Mouse (Mus musculus): ENCODE measurements at regions not wholly inside any gene's neighbourhood (a gene's known extent, or its start where the extent isn't known, plus 50 kb on each side); places are given as distances from the start of the nearest gene placed in this dataset.

- Histone ChIP-seq H3K36me3 (ENCODE audit: control insufficient read depth, insufficient read depth) (no peaks in the 10 kb centered on the region), H3K9me3 (replicated peaks; ENCODE audit: control insufficient read depth, low read length) (no peaks in the 10 kb centered on the region), H3K27ac (ENCODE audit: low read length) (no peak overlapping the region), H3K27me3 (ENCODE audit: control insufficient read depth, insufficient read depth, low read length) (no peaks in the 10 kb centered on the region), H3K4me3 (ENCODE audit: low read length) (no peak overlapping the region), H3K4me1 (ENCODE audit: control insufficient read depth, insufficient read depth, low read length) (peaks cover 18% of the 10 kb centered on the region), H3K9ac (ENCODE audit: low read length) (no peak overlapping the region), H3K4me2 (ENCODE audit: low read depth, low read length) (no peak overlapping the region)
- 93% methylated on average over 1 of the region's 1 CpGs for WGBS
- ATAC-seq (replicated peaks; ENCODE audit: extremely low read depth, insufficient read depth, low FRiP score): no peak
Measured at GRCm38 (mm10) chr2:61383744-61384295, 194.6 kb upstream of the Tank start.

GRCm38 (mm10) chr2:61379076-61379475, 199.3 kb upstream of the Tank start:
- 63% methylated on average over 5 of the region's 5 CpGs for WGBS
- Histone ChIP-seq H3K36me3 (ENCODE audit: control insufficient read depth, insufficient read depth) (no peaks in the 10 kb centered on the region), H3K9ac (ENCODE audit: low read length) (no peak overlapping the region), H3K4me3 (ENCODE audit: low read length) (no peak overlapping the region), H3K9me3 (replicated peaks; ENCODE audit: control insufficient read depth, low read length) (no peaks in the 10 kb centered on the region), H3K27me3 (ENCODE audit: control insufficient read depth, insufficient read depth, low read length) (no peaks in the 10 kb centered on the region), H3K4me2 (ENCODE audit: low read depth, low read length) (no peak overlapping the region), H3K27ac (ENCODE audit: low read length) (no peak overlapping the region), H3K4me1 (ENCODE audit: control insufficient read depth, insufficient read depth, low read length) (peaks cover under 1% of the 10 kb centered on the region)
- no peak for ATAC-seq (replicated peaks; ENCODE audit: extremely low read depth, insufficient read depth, low FRiP score)

GRCm38 (mm10) chr2:61378297-61378696, 200.1 kb upstream of the Tank start:
- Histone ChIP-seq H3K27ac (ENCODE audit: low read length) (no peak overlapping the region), H3K9me3 (replicated peaks; ENCODE audit: control insufficient read depth, low read length) (no peaks in the 10 kb centered on the region), H3K4me3 (ENCODE audit: low read length) (no peak overlapping the region), H3K9ac (ENCODE audit: low read length) (no peak overlapping the region), H3K36me3 (ENCODE audit: control insufficient read depth, insufficient read depth) (no peaks in the 10 kb centered on the region), H3K4me1 (ENCODE audit: control insufficient read depth, insufficient read depth, low read length) (no peaks in the 10 kb centered on the region), H3K27me3 (ENCODE audit: control insufficient read depth, insufficient read depth, low read length) (no peaks in the 10 kb centered on the region), H3K4me2 (ENCODE audit: low read depth, low read length) (no peak overlapping the region)
- WGBS: 80% methylated on average over 5 of the region's 5 CpGs
- ATAC-seq (replicated peaks; ENCODE audit: extremely low read depth, insufficient read depth, low FRiP score): no peak

GRCm38 (mm10) chr2:61377756-61378155, 200.6 kb upstream of the Tank start:
- no peaks in the 10 kb centered on the region for H3K4me1 ChIP-seq (ENCODE audit: control insufficient read depth, insufficient read depth, low read length)
- no peak overlapping the region for H3K4me2 ChIP-seq (ENCODE audit: low read depth, low read length)
- no peaks in the 10 kb centered on the region for H3K27me3 ChIP-seq (ENCODE audit: control insufficient read depth, insufficient read depth, low read length)
- no peaks in the 10 kb centered on the region for H3K9me3 ChIP-seq (replicated peaks; ENCODE audit: control insufficient read depth, low read length)
- no peak overlapping the region for H3K9ac ChIP-seq (ENCODE audit: low read length)
- H3K36me3 ChIP-seq (ENCODE audit: control insufficient read depth, insufficient read depth): no peaks in the 10 kb centered on the region
- H3K27ac ChIP-seq (ENCODE audit: low read length): no peak overlapping the region
- no peak overlapping the region for H3K4me3 ChIP-seq (ENCODE audit: low read length)
- WGBS: 70% methylated on average over 8 of the region's 8 CpGs
- no peak for ATAC-seq (replicated peaks; ENCODE audit: extremely low read depth, insufficient read depth, low FRiP score)

- H3K4me3 ChIP-seq (ENCODE audit: low read length): no peak overlapping the region
- no peaks in the 10 kb centered on the region for H3K27me3 ChIP-seq (ENCODE audit: control insufficient read depth, insufficient read depth, low read length)
- 91% methylated on average over 4 of the region's 4 CpGs for WGBS
- no peak overlapping the region for H3K9ac ChIP-seq (ENCODE audit: low read length)
- no peak overlapping the region for H3K27ac ChIP-seq (ENCODE audit: low read length)
- ATAC-seq (replicated peaks; ENCODE audit: extremely low read depth, insufficient read depth, low FRiP score): no peak
- no peaks in the 10 kb centered on the region for H3K36me3 ChIP-seq (ENCODE audit: control insufficient read depth, insufficient read depth)
- no peak overlapping the region for H3K4me2 ChIP-seq (ENCODE audit: low read depth, low read length)
- H3K4me1 ChIP-seq (ENCODE audit: control insufficient read depth, insufficient read depth, low read length): no peaks in the 10 kb centered on the region
- no peaks in the 10 kb centered on the region for H3K9me3 ChIP-seq (replicated peaks; ENCODE audit: control insufficient read depth, low read length)
Measured at GRCm38 (mm10) chr2:61362606-61363005, 215.8 kb upstream of the Tank start.

- H3K4me2 ChIP-seq (ENCODE audit: low read depth, low read length): no peak overlapping the region
- ATAC-seq (replicated peaks; ENCODE audit: extremely low read depth, insufficient read depth, low FRiP score): no peak
- H3K9me3 ChIP-seq (replicated peaks; ENCODE audit: control insufficient read depth, low read length): no peaks in the 10 kb centered on the region
- no peaks in the 10 kb centered on the region for H3K36me3 ChIP-seq (ENCODE audit: control insufficient read depth, insufficient read depth)
- H3K9ac ChIP-seq (ENCODE audit: low read length): no peak overlapping the region
- no peak overlapping the region for H3K27ac ChIP-seq (ENCODE audit: low read length)
- H3K4me1 ChIP-seq (ENCODE audit: control insufficient read depth, insufficient read depth, low read length): no peaks in the 10 kb centered on the region
- H3K4me3 ChIP-seq (ENCODE audit: low read length): no peak overlapping the region
- WGBS: 76% methylated on average over 2 of the region's 2 CpGs
- no peaks in the 10 kb centered on the region for H3K27me3 ChIP-seq (ENCODE audit: control insufficient read depth, insufficient read depth, low read length)
Measured at GRCm38 (mm10) chr2:61361394-61361793, 217.0 kb upstream of the Tank start.

- Histone ChIP-seq H3K4me3 (ENCODE audit: low read length) (no peak overlapping the region), H3K9me3 (replicated peaks; ENCODE audit: control insufficient read depth, low read length) (no peaks in the 10 kb centered on the region), H3K27ac (ENCODE audit: low read length) (no peak overlapping the region), H3K4me1 (ENCODE audit: control insufficient read depth, insufficient read depth, low read length) (no peaks in the 10 kb centered on the region), H3K4me2 (ENCODE audit: low read depth, low read length) (no peak overlapping the region), H3K27me3 (ENCODE audit: control insufficient read depth, insufficient read depth, low read length) (no peaks in the 10 kb centered on the region), H3K9ac (ENCODE audit: low read length) (no peak overlapping the region), H3K36me3 (ENCODE audit: control insufficient read depth, insufficient read depth) (no peaks in the 10 kb centered on the region)
- 69% methylated on average over 8 of the region's 8 CpGs for WGBS
- ATAC-seq (replicated peaks; ENCODE audit: extremely low read depth, insufficient read depth, low FRiP score): no peak
Measured at GRCm38 (mm10) chr2:61354104-61354503, 224.3 kb upstream of the Tank start.

- H3K9ac ChIP-seq (ENCODE audit: low read length): no peak overlapping the region
- 84% methylated on average over 3 of the region's 3 CpGs for WGBS
- no peak overlapping the region for H3K27ac ChIP-seq (ENCODE audit: low read length)
- H3K4me1 ChIP-seq (ENCODE audit: control insufficient read depth, insufficient read depth, low read length): no peaks in the 10 kb centered on the region
- no peak overlapping the region for H3K4me3 ChIP-seq (ENCODE audit: low read length)
- no peak overlapping the region for H3K4me2 ChIP-seq (ENCODE audit: low read depth, low read length)
- H3K36me3 ChIP-seq (ENCODE audit: control insufficient read depth, insufficient read depth): no peaks in the 10 kb centered on the region
- no peak for ATAC-seq (replicated peaks; ENCODE audit: extremely low read depth, insufficient read depth, low FRiP score)
- no peaks in the 10 kb centered on the region for H3K27me3 ChIP-seq (ENCODE audit: control insufficient read depth, insufficient read depth, low read length)
- no peaks in the 10 kb centered on the region for H3K9me3 ChIP-seq (replicated peaks; ENCODE audit: control insufficient read depth, low read length)
Measured at GRCm38 (mm10) chr2:61347451-61347850, 230.9 kb upstream of the Tank start.

- peaks cover 3% of the 10 kb centered on the region; the same call in 1 of the 2 replicates for H3K4me1 ChIP-seq (ENCODE audit: control insufficient read depth, insufficient read depth, low read length)
- no peaks in the 10 kb centered on the region for H3K27me3 ChIP-seq (ENCODE audit: control insufficient read depth, insufficient read depth, low read length)
- H3K4me3 ChIP-seq (ENCODE audit: low read length): no peak overlapping the region
- H3K27ac ChIP-seq (ENCODE audit: low read length): no peak overlapping the region
- no peaks in the 10 kb centered on the region for H3K9me3 ChIP-seq (replicated peaks; ENCODE audit: control insufficient read depth, low read length)
- no peak for ATAC-seq (replicated peaks; ENCODE audit: extremely low read depth, insufficient read depth, low FRiP score)
- H3K36me3 ChIP-seq (ENCODE audit: control insufficient read depth, insufficient read depth): no peaks in the 10 kb centered on the region
- no peak overlapping the region for H3K9ac ChIP-seq (ENCODE audit: low read length)
- H3K4me2 ChIP-seq (ENCODE audit: low read depth, low read length): no peak overlapping the region
- WGBS: 59% methylated on average over 8 of the region's 8 CpGs
Measured at GRCm38 (mm10) chr2:61346012-61346760, 232.2 kb upstream of the Tank start.
